ENCODE assay signal across 9 mouse cellular contexts in genomic region chr9:75282830-75283229, GRCm38 (mm10). TPM values are rescaled to one million over a fixed set of nuclear protein-coding genes. Genes with fewer than 3 reads are reported as not detected.
DNase-seq lines count a peak whose midpoint lies in the region; ATAC-seq lines count a peak whose summit lies in the region.
"Had no signal": no experiment of that assay in that cellular context is flagged by ENCODE, and none has a peak within 500 bp of the region (broad histone marks: within the 10 kb centered on the region; RNA-seq: fewer than 3 reads in every experiment).

No protein-coding gene starts in this region.

- no peak overlapping the region for H3K4me2 ChIP-seq in forebrain, embryonic 12.5 days
- H3K4me2 ChIP-seq in forebrain, embryonic 15.5 days (replicated peaks) = no peak overlapping the region
- H3K4me2 ChIP-seq: limb, embryonic 12.5 days had no signal

- H3K36me3 ChIP-seq in forebrain, embryonic 12.5 days (replicated peaks) = no peaks in the 10 kb centered on the region
- H3K36me3 ChIP-seq in forebrain, embryonic 10.5 days (replicated peaks) = no peaks in the 10 kb centered on the region
- no peaks in the 10 kb centered on the region for H3K36me3 ChIP-seq in forebrain, embryonic 15.5 days
- H3K36me3 ChIP-seq: limb, embryonic 12.5 days had no signal

- WGBS in forebrain, embryonic 12.5 days = 18% methylated on average over 3 of the region's 3 CpGs
- 24% methylated on average over 3 of the region's 3 CpGs for WGBS in forebrain, embryonic 10.5 days
- WGBS in forebrain, embryonic 15.5 days = 16% methylated on average over 3 of the region's 3 CpGs

- H3K4me3 ChIP-seq in forebrain, embryonic 12.5 days (replicated peaks) = no peak overlapping the region
- no peak overlapping the region for H3K4me3 ChIP-seq in forebrain, embryonic 10.5 days
- H3K4me3 ChIP-seq in forebrain, embryonic 15.5 days = no peak overlapping the region
- H3K4me3 ChIP-seq: limb, embryonic 12.5 days had no signal

- H3K9me3 ChIP-seq in forebrain, embryonic 12.5 days = no peaks in the 10 kb centered on the region
- no peaks in the 10 kb centered on the region for H3K9me3 ChIP-seq in forebrain, embryonic 10.5 days
- no peaks in the 10 kb centered on the region for H3K9me3 ChIP-seq in forebrain, embryonic 15.5 days
- H3K9me3 ChIP-seq: limb, embryonic 12.5 days had no signal

- H3K27ac ChIP-seq in forebrain, embryonic 12.5 days = no peak overlapping the region
- no peak overlapping the region for H3K27ac ChIP-seq in forebrain, embryonic 10.5 days
- H3K27ac ChIP-seq in forebrain, embryonic 15.5 days (replicated peaks) = no peak overlapping the region
- H3K27ac ChIP-seq: limb, embryonic 12.5 days had no signal

- H3K4me1 ChIP-seq in forebrain, embryonic 12.5 days = no peaks in the 10 kb centered on the region; the same call in 1 of the 2 replicates
- H3K4me1 ChIP-seq in forebrain, embryonic 10.5 days = no peaks in the 10 kb centered on the region
- no peaks in the 10 kb centered on the region for H3K4me1 ChIP-seq in forebrain, embryonic 15.5 days
- H3K4me1 ChIP-seq: limb, embryonic 12.5 days had no signal

- no peak for DNase-seq in forebrain, embryonic 10.5 days (ENCODE audit: extremely low spot score, low spot score)
- DNase-seq in CD4-positive helper T cell, adult 2 months (ENCODE audit: low read depth, low spot score) = peak; percentile 50
- peak; percentile 96 for DNase-seq in brain, adult 2 months (ENCODE audit: low read depth, low spot score)
- DNase-seq in kidney, postnatal 10 days = peak; percentile 58
- DNase-seq in lung, postnatal 14 days = peak; percentile 51
- DNase-seq in skeletal muscle tissue, adult 2 months (ENCODE audit: low read depth, low spot score) = peak; percentile 38

- no peak overlapping the region for H3K9ac ChIP-seq in forebrain, embryonic 12.5 days
- H3K9ac ChIP-seq in forebrain, embryonic 15.5 days (replicated peaks) = no peak overlapping the region
- H3K9ac ChIP-seq: limb, embryonic 12.5 days had no signal

- H3K27me3 ChIP-seq in forebrain, embryonic 12.5 days = 0 out of 2 replicates have a peak, but pooled peaks cover 7% of the 10 kb centered on the region
- 0 out of 2 replicates have a peak, but pooled peaks cover 7% of the 10 kb centered on the region for H3K27me3 ChIP-seq in forebrain, embryonic 10.5 days (ENCODE audit: poor library complexity, severe bottlenecking)
- H3K27me3 ChIP-seq in forebrain, embryonic 15.5 days = no peaks in the 10 kb centered on the region

- 0 out of 2 replicates have a peak, but pooled peaks have one; percentile 36 for ATAC-seq in forebrain, embryonic 12.5 days (ENCODE audit: low FRiP score)
- peak; percentile 63; the same call in 1 of the 2 replicates for ATAC-seq in forebrain, embryonic 15.5 days (replicated peaks)

RNA-seq across cellular contexts. Expression of gene Gnb5, which starts 23.3 kb away (rescaled TPM):
- polyA plus RNA-seq in forebrain, embryonic 12.5 days (2016; fragmentation: Nextera tagmentation; extraction: Ambion mirVana) = 32.6 and 35.5 TPM in 2 replicates
- polyA plus RNA-seq in forebrain, embryonic 10.5 days (2016; fragmentation: Nextera tagmentation; extraction: Ambion mirVana) = 24.0 and 27.9 TPM in 2 replicates
- polyA plus RNA-seq in forebrain, embryonic 15.5 days (2015; fragmentation: Nextera tagmentation; extraction: Ambion mirVana) = 47.8 and 52.6 TPM in 2 replicates

RNA-seq across cellular contexts. Expression of gene Myo5c, which starts 51.0 kb away (rescaled TPM):
- polyA plus RNA-seq in forebrain, embryonic 12.5 days (2016; fragmentation: Nextera tagmentation; extraction: Ambion mirVana) = 0.63 and 1.3 TPM in 2 replicates
- 0.61 and 1.1 TPM in 2 replicates for polyA plus RNA-seq in forebrain, embryonic 10.5 days (2016; fragmentation: Nextera tagmentation; extraction: Ambion mirVana)
- 0.18 and 0.31 TPM in 2 replicates for polyA plus RNA-seq in forebrain, embryonic 15.5 days (2015; fragmentation: Nextera tagmentation; extraction: Ambion mirVana)
